Mouse (Mus musculus): ENCODE data around the gene Elf2. TPM values are rescaled to one million over a fixed set of nuclear protein-coding genes. Genes with fewer than 3 reads are reported as not detected.

Elf2 gene
- polyA plus RNA-seq (2016; fragmentation: Nextera tagmentation; extraction: Ambion mirVana): 41.6 and 44.2 TPM in 2 replicates

GRCm38 (mm10) chr3:51340552-51341267 is at the start of gene Elf2:
Elf2 (minus strand) TSS chr3:51340663.
- peak; percentile 87 for DNase-seq (ENCODE audit: extremely low spot score, low spot score)
- under 1% methylated on average over 72 of the region's 87 CpGs for WGBS
- Histone ChIP-seq H3K4me3 (peak within 1 kb of the TSS; percentile 97), H3K36me3 (replicated peaks) (no peaks in the 10 kb centered on the region), H3K4me1 (peaks cover 19% of the 10 kb centered on the region), H3K27ac (peak within 1 kb of the TSS; percentile 99), H3K27me3 (ENCODE audit: poor library complexity, severe bottlenecking) (no peaks in the 10 kb centered on the region), H3K9me3 (no peaks in the 10 kb centered on the region; the same call in 1 of the 2 replicates)

GRCm38 (mm10) chr3:51388904-51389303 is 48.4 kb upstream of the Elf2 start:
- peak overlapping the region; percentile 48; the same call in 1 of the 2 replicates for H3K27ac ChIP-seq

GRCm38 (mm10) chr3:51387868-51388381 is 47.5 kb upstream of the Elf2 start:
- no peaks in the 10 kb centered on the region for H3K36me3 ChIP-seq (replicated peaks)
- WGBS: 59% methylated on average over 8 of the region's 8 CpGs
- H3K27ac ChIP-seq: no peak overlapping the region
- H3K9me3 ChIP-seq: no peaks in the 10 kb centered on the region
- H3K27me3 ChIP-seq (ENCODE audit: poor library complexity, severe bottlenecking): peaks cover 38% of the 10 kb centered on the region
- no peak for DNase-seq (ENCODE audit: extremely low spot score, low spot score)
- peaks cover 34% of the 10 kb centered on the region for H3K4me1 ChIP-seq
- no peak overlapping the region for H3K4me3 ChIP-seq

More at GRCm38 (mm10) chr3:51388904-51389303, 48.4 kb upstream of the Elf2 start:
- WGBS: 4% methylated on average over 13 of the region's 13 CpGs
- Histone ChIP-seq H3K9me3 (no peaks in the 10 kb centered on the region), H3K36me3 (replicated peaks) (no peaks in the 10 kb centered on the region), H3K27me3 (ENCODE audit: poor library complexity, severe bottlenecking) (peaks cover 38% of the 10 kb centered on the region), H3K4me1 (peaks cover 24% of the 10 kb centered on the region), H3K4me3 (peak overlapping the region; percentile 39)
- DNase-seq (ENCODE audit: extremely low spot score, low spot score): no peak

DNA sequence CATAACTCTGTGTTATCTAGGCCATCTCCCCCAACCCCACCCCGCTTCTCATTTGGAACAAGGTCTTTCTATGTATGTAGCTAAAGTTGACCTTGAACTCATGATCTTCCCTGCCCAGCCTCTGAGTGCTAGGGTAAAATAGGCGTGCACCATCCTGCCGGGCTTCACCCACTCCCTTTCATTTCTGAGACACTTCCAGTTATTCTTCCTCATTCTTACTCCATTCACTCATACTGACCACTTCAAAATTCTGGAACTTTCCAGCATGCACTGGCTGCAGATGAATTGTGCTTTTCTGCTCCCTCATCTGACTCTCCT is 46.6 kb upstream of the Elf2 start:
- DNase-seq (ENCODE audit: extremely low spot score, low spot score): no peak
- H3K36me3 ChIP-seq (replicated peaks): no peaks in the 10 kb centered on the region
- no peak overlapping the region for H3K4me3 ChIP-seq
- H3K27me3 ChIP-seq (ENCODE audit: poor library complexity, severe bottlenecking): peaks cover 38% of the 10 kb centered on the region
- H3K4me1 ChIP-seq: peaks cover 36% of the 10 kb centered on the region
- no peak overlapping the region for H3K27ac ChIP-seq
- WGBS: 81% methylated on average over 3 of the region's 3 CpGs
- H3K9me3 ChIP-seq: no peaks in the 10 kb centered on the region

DNA sequence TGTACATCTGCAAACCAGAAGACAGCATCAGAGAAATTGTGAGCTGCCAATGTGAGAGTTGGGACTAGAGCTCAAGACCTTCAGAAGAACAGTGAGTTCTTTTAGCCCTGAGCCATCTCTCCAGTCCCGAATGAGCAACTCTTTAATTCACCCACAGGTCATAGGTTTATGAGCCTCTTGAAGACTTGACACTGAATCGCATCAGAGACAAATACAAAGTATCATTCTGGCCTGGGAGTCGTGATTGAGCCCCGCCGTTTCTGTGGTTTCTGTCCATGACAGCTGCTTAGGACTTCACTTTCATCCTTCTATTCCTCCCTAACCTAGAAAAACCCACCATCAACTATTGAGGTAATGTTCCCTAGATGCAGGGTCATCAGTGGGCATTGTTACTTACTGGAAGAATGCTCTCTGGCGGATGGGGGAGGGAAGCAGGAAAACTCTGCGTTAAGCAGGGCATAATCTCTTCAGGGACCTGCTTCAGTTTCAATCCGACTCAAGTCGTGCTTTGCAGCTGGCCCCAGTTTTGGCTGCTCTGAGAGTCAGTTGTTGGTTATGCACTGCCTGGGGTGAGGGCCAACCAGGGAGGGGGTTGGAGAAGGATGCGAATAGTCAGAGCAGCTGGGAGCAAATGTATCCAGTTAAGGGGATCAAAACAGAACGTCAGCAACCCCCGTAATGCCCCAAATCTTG is 46.1 kb upstream of the Elf2 start:
- Histone ChIP-seq H3K27me3 (ENCODE audit: poor library complexity, severe bottlenecking) (peaks cover 38% of the 10 kb centered on the region), H3K27ac (no peak overlapping the region), H3K9me3 (no peaks in the 10 kb centered on the region), H3K4me3 (no peak overlapping the region), H3K36me3 (replicated peaks) (no peaks in the 10 kb centered on the region), H3K4me1 (peaks cover 36% of the 10 kb centered on the region)
- DNase-seq (ENCODE audit: extremely low spot score, low spot score): no peak
- WGBS: 46% methylated on average over 12 of the region's 12 CpGs

DNA sequence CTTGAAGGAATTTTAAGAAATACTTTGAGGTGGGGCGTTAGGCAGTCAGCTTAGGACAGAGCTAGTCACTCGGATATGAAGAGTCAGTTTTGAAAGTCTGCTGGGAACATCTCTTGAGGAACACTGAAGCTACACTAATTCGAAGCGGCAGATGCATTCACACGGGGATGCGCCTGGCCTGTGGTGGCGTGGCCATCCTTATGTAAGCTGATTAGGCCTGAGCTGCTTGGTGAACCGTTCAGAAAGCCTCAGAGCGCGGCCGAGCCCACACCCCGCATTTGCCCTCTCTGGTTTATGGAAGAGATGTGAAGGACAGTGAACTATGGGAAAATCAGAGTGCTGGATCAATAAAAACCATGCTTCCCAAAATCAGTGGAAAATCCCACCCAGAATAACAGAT is 42.9 kb upstream of the Elf2 start:
- Histone ChIP-seq H3K36me3 (replicated peaks) (no peaks in the 10 kb centered on the region), H3K27ac (peak overlapping the region; percentile 46; the same call in 1 of the 2 replicates), H3K4me3 (no peak overlapping the region), H3K9me3 (no peaks in the 10 kb centered on the region), H3K4me1 (peaks cover 29% of the 10 kb centered on the region), H3K27me3 (ENCODE audit: poor library complexity, severe bottlenecking) (peaks cover 23% of the 10 kb centered on the region)
- no peak for DNase-seq (ENCODE audit: extremely low spot score, low spot score)
- WGBS: 38% methylated on average over 12 of the region's 12 CpGs

DNA sequence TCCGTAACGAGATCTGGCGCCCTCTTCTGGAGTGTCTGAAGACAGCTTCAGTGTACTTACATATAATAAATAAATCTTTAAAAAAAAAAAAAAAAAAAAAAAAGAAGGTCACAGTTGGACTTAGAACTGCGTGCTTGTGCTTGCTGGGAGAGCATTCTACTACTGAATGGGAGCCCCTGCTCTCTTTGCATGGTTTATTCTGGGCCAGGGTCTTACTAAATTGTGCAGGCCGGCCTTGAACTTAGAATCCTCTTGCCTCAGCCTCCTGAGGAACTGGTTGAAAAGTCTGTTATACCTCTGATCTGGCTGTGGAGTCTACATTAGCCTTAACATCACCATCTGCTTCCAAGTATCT is 40.2 kb upstream of the Elf2 start:
- Histone ChIP-seq H3K27ac (no peak overlapping the region), H3K36me3 (replicated peaks) (no peaks in the 10 kb centered on the region), H3K4me3 (no peak overlapping the region), H3K27me3 (ENCODE audit: poor library complexity, severe bottlenecking) (no peaks in the 10 kb centered on the region), H3K9me3 (no peaks in the 10 kb centered on the region), H3K4me1 (peaks cover 23% of the 10 kb centered on the region)
- WGBS: 72% methylated on average over 4 of the region's 5 CpGs
- DNase-seq (ENCODE audit: extremely low spot score, low spot score): no peak

DNA sequence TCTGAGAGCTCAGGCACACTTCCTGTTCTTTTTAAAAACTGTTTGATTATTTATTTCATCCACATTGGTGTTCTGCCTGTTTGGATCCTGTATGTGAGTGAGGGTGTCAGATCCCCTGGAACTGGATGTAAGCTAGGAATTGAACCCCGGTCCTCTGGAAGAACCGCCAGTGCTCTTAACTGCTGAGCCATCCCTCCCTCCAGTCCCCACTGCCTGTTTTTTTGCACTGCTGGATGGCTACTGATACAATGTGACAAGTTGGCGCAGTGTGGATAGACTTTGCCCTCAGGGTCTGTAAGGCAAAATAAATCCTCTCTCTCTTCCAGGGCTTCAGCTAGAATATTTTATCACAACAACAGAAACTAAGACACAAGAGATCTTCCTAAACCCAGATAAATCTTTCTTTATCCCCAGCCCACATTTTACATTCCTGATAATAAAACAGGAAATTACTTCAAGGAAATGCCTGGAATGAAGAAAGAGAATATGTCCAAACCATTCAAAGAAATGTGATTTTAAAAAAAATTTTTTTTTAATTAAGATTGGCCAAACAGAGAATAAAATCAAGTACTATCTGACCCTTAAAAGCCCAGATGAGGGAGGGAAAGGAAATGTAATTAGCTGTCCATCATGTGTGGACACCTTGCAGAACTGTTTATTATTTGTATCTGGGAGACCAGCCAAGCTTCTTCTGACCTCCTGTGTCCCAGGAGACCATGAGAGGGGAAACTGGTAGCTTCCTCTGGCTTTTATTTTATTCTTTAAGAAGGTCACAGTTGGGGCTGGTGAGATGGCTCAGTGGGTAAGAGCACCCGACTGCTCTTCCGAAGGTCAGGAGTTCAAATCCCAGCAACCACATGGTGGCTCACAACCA is 39.6 kb upstream of the Elf2 start:
- WGBS: 77% methylated on average over 5 of the region's 5 CpGs
- no peaks in the 10 kb centered on the region for H3K36me3 ChIP-seq (replicated peaks)
- peaks cover 23% of the 10 kb centered on the region for H3K4me1 ChIP-seq
- no peak overlapping the region for H3K27ac ChIP-seq
- DNase-seq (ENCODE audit: extremely low spot score, low spot score): no peak
- no peaks in the 10 kb centered on the region; the same call in 1 of the 2 replicates for H3K9me3 ChIP-seq
- no peaks in the 10 kb centered on the region for H3K27me3 ChIP-seq (ENCODE audit: poor library complexity, severe bottlenecking)
- H3K4me3 ChIP-seq: no peak overlapping the region

GRCm38 (mm10) chr3:51378665-51378946 is 38.1 kb upstream of the Elf2 start:
- Histone ChIP-seq H3K4me3 (peak overlapping the region; percentile 34; the same call in 1 of the 2 replicates), H3K36me3 (replicated peaks) (no peaks in the 10 kb centered on the region), H3K4me1 (peaks cover 18% of the 10 kb centered on the region), H3K27me3 (ENCODE audit: poor library complexity, severe bottlenecking) (no peaks in the 10 kb centered on the region), H3K9me3 (peaks cover 4% of the 10 kb centered on the region; the same call in 1 of the 2 replicates), H3K27ac (0 out of 2 replicates have a peak overlapping the region, but pooled peaks have one; percentile 37)
- WGBS: 91% methylated on average over 3 of the region's 3 CpGs
- DNase-seq (ENCODE audit: extremely low spot score, low spot score): no peak

DNA sequence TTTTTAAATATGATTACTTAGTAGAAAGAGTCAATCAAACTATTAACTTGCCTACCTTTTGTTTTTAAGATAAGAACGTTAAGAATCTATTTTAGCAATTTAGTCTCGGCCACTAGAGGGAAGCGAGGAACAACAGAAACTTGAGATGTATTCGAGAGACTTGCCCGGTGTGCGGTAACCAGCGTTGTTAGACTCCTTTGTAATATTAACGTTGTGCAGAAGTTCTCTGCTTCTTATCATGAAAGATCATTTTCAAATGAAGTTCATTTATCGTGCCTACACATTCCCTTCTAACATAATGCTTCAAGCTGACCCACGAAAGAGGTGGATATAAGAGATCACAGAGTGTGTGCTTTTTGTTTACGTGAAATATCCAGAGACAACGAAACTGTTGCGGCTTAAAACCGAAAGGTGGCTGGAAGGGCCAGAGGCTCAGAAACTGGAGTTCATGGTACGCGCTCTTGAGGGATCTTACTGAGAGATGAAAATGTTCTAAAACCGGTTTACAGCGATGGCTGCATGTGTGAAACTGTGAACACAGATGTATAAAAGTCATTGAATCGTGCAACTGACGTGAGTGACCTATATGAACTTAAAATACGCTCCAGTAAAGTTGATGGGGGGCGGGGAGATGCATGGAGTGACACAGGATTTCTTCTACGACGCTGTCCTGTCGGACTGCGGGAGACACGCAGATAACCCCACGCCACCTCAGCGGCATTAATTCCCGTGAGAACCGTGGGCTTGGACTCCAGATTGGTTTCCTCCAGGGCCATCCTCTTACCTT is 37.6 kb upstream of the Elf2 start:
- H3K4me1 ChIP-seq: peaks cover 13% of the 10 kb centered on the region
- H3K9me3 ChIP-seq: peaks cover 4% of the 10 kb centered on the region; the same call in 1 of the 2 replicates
- 53% methylated on average over 31 of the region's 31 CpGs for WGBS
- H3K36me3 ChIP-seq (replicated peaks): no peaks in the 10 kb centered on the region
- no peaks in the 10 kb centered on the region for H3K27me3 ChIP-seq (ENCODE audit: poor library complexity, severe bottlenecking)
- DNase-seq (ENCODE audit: extremely low spot score, low spot score): no peak
- peak overlapping the region; percentile 34 for H3K4me3 ChIP-seq
- peak overlapping the region; percentile 37; the same call in 1 of the 2 replicates for H3K27ac ChIP-seq

- H3K9me3 ChIP-seq: peaks cover 4% of the 10 kb centered on the region; the same call in 1 of the 2 replicates
- no peak for DNase-seq (ENCODE audit: extremely low spot score, low spot score)
- no peaks in the 10 kb centered on the region for H3K27me3 ChIP-seq (ENCODE audit: poor library complexity, severe bottlenecking)
- no peak overlapping the region for H3K27ac ChIP-seq
- no peak overlapping the region for H3K4me3 ChIP-seq
- WGBS: 85% methylated on average over 19 of the region's 19 CpGs
- H3K36me3 ChIP-seq (replicated peaks): no peaks in the 10 kb centered on the region
- H3K4me1 ChIP-seq: peaks cover 10% of the 10 kb centered on the region
Observed at GRCm38 (mm10) chr3:51375307-51376265, 35.1 kb upstream of the Elf2 start.

Measured in forebrain, embryonic 10.5 days (tissue).